Comparison of ENCODE assay signal across 7 mouse cellular contexts in the genomic region with DNA sequence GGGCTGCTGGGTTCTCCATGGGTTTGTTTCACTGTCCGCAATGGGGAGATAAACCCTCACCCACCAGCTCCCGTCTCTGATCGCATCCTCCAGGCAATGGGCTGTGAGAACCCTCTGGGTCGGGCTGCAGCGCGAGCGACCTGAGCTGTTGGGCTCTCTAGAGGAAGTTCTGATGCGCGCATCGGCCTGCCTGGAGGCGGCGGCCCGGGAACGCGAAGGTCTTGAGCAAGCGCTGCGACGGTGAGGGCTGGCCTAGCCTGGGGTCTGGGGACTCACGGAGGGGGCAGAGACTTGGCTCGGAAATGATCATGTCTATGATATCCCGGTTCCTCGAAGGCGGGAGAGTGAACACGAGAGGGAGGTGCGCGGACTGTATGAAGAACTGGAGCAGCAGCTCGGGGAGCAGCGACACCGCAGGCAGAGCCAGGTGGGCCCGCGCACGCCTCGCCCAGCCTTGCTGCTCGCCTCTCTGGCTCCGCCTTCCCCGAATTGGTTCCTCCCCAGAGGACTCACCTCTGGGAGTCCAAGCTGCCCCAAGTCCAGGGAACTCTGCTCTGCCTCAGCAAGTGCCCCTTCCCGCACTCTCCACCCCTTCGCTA. TPM values are rescaled to one million over a fixed set of nuclear protein-coding genes. Genes with fewer than 3 reads are reported as not detected.
DNase-seq lines count a peak whose midpoint lies in the region; ATAC-seq and TF ChIP-seq lines count a peak whose summit lies in the region.

No protein-coding gene starts in this region.

- H3K4me2 ChIP-seq in kidney, embryonic 14.5 days (replicated peaks; ENCODE audit: low read depth, low read length) = peak overlapping the region; percentile 42

- TF ChIP-seq POLR2A in thymus, adult 2 months (IDR thresholded peaks at IDR 0.05; ENCODE audit: control insufficient read depth, extremely low read depth, insufficient read depth, low read length, poor library complexity) = no peak

- peak; percentile 76 for DNase-seq in thymus, postnatal 4 days
- no peak for DNase-seq in thymus, adult 2 months
- DNase-seq in lung, postnatal 36 days = peak; percentile 75
- DNase-seq in frontal cortex, postnatal 14 days (ENCODE audit: low spot score in 2 of 2) = no peak

- H3K9ac ChIP-seq in kidney, embryonic 14.5 days (ENCODE audit: low read depth, low read length) = peak overlapping the region; percentile 42

- H3K36me3 ChIP-seq in thymus, adult 2 months (ENCODE audit: control insufficient read depth, insufficient read depth, low read length) = no peaks in the 10 kb centered on the region
- peaks cover 5% of the 10 kb centered on the region; the same call in 1 of the 2 replicates for H3K36me3 ChIP-seq in kidney, embryonic 14.5 days (ENCODE audit: control insufficient read depth, insufficient read depth, low read length)

- peaks cover 30% of the 10 kb centered on the region for H3K4me1 ChIP-seq in thymus, adult 2 months (replicated peaks; ENCODE audit: control insufficient read depth, insufficient read depth, low read length)
- H3K4me1 ChIP-seq in kidney, embryonic 14.5 days (ENCODE audit: control insufficient read depth, insufficient read depth, low read length) = peaks cover 49% of the 10 kb centered on the region

- no peak for TF ChIP-seq CTCF in thymus, adult 2 months (IDR thresholded peaks at IDR 0.05; ENCODE audit: borderline replicate concordance, control insufficient read depth, extremely low read depth, insufficient read depth, low read length, poor library complexity)

- H3K27ac ChIP-seq in thymus, adult 2 months (ENCODE audit: control insufficient read depth, insufficient read depth, low read length) = no peak overlapping the region
- no peak overlapping the region for H3K27ac ChIP-seq in kidney, embryonic 14.5 days (ENCODE audit: low read depth, low read length)

- peak; percentile 15 for ATAC-seq in granulocyte monocyte progenitor cell, adult 5-6 weeks (replicated peaks; ENCODE audit: poor library complexity, severe bottlenecking)
- no peak for ATAC-seq in kidney, embryonic 14.5 days (ENCODE audit: low FRiP score, low TSS enrichment)
- no peak for ATAC-seq in inflammation-experienced regulatory T-cells, adult 6 months

- H3K9me3 ChIP-seq in kidney, embryonic 14.5 days (ENCODE audit: control insufficient read depth, low read length) = no peaks in the 10 kb centered on the region

- no peak overlapping the region for H3K4me3 ChIP-seq in thymus, adult 2 months (ENCODE audit: control insufficient read depth, insufficient read depth, low read length)
- peak overlapping the region; percentile 18 for H3K4me3 ChIP-seq in kidney, embryonic 14.5 days (ENCODE audit: low read length)

- 11% methylated on average over 38 of the region's 38 CpGs for WGBS in thymus, adult 2 months
- 6% methylated on average over 38 of the region's 38 CpGs for WGBS in kidney, embryonic 14.5 days

- H3K27me3 ChIP-seq in thymus, adult 2 months (ENCODE audit: control insufficient read depth, insufficient read depth, low read length) = peaks cover 2% of the 10 kb centered on the region; the same call in 1 of the 2 replicates
- H3K27me3 ChIP-seq in kidney, embryonic 14.5 days (ENCODE audit: control insufficient read depth, insufficient read depth, low read length) = peaks cover 51% of the 10 kb centered on the region

RNA-seq across cellular contexts. Expression of a gene that starts 2.5 kb away (rescaled TPM):
- polyA plus RNA-seq in thymus, adult 2 months (2012; rRNA removed) = 132 and 186 TPM in 2 replicates
- total RNA-seq in granulocyte monocyte progenitor cell, adult 5-6 weeks (2014; fragmentation: Nextera tagmentation) = 19.2 and 20.0 TPM in 2 replicates
- 18.4 and 20.4 TPM in 2 replicates for total RNA-seq in granulocyte monocyte progenitor cell, adult 5-6 weeks (2017)
- polyA plus RNA-seq in kidney, embryonic 14.5 days (2014; fragmentation: Nextera tagmentation; extraction: Ambion mirVana) = 93.2 and 108 TPM in 2 replicates
- polyA plus RNA-seq in inflammation-experienced regulatory T-cells, adult 6 months (2017; shearing (Covaris generic)) = 1 to 10 TPM; 6.0 to 8.7 (median 8.5) TPM

RNA-seq across cellular contexts. Expression of a gene that starts 3.8 kb away (rescaled TPM):
- 10.0 and 14.9 TPM in 2 replicates for polyA plus RNA-seq in thymus, adult 2 months (2012; rRNA removed)
- 15.8 and 21.3 TPM in 2 replicates for total RNA-seq in granulocyte monocyte progenitor cell, adult 5-6 weeks (2014; fragmentation: Nextera tagmentation)
- 14.9 and 15.8 TPM in 2 replicates for total RNA-seq in granulocyte monocyte progenitor cell, adult 5-6 weeks (2017)
- polyA plus RNA-seq in kidney, embryonic 14.5 days (2014; fragmentation: Nextera tagmentation; extraction: Ambion mirVana) = 13.1 and 13.4 TPM in 2 replicates
- not detected for polyA plus RNA-seq in inflammation-experienced regulatory T-cells, adult 6 months (2017; shearing (Covaris generic))

RNA-seq across cellular contexts. Expression of a gene that starts 9.7 kb away (rescaled TPM):
- 256 and 296 TPM in 2 replicates for polyA plus RNA-seq in thymus, adult 2 months (2012; rRNA removed)
- total RNA-seq in granulocyte monocyte progenitor cell, adult 5-6 weeks (2014; fragmentation: Nextera tagmentation) = 93.9 and 97.0 TPM in 2 replicates
- total RNA-seq in granulocyte monocyte progenitor cell, adult 5-6 weeks (2017) = 19.0 and 35.1 TPM in 2 replicates
- 27.4 and 31.9 TPM in 2 replicates for polyA plus RNA-seq in kidney, embryonic 14.5 days (2014; fragmentation: Nextera tagmentation; extraction: Ambion mirVana)
- 10 to 100 TPM; 49.4 to 68.0 (median 63.9) TPM for polyA plus RNA-seq in inflammation-experienced regulatory T-cells, adult 6 months (2017; shearing (Covaris generic))

RNA-seq across cellular contexts. Expression of a gene that starts 10.2 kb away (rescaled TPM):
- polyA plus RNA-seq in thymus, adult 2 months (2012; rRNA removed) = 31.1 and 39.3 TPM in 2 replicates
- 36.4 and 59.6 TPM in 2 replicates for total RNA-seq in granulocyte monocyte progenitor cell, adult 5-6 weeks (2014; fragmentation: Nextera tagmentation)
- 40.9 and 43.5 TPM in 2 replicates for total RNA-seq in granulocyte monocyte progenitor cell, adult 5-6 weeks (2017)
- 77.9 and 85.5 TPM in 2 replicates for polyA plus RNA-seq in kidney, embryonic 14.5 days (2014; fragmentation: Nextera tagmentation; extraction: Ambion mirVana)
- polyA plus RNA-seq in inflammation-experienced regulatory T-cells, adult 6 months (2017; shearing (Covaris generic)) = 10 to 100 TPM; 15.7 to 24.9 (median 19.9) TPM

RNA-seq across cellular contexts. Expression of a gene that starts 10.3 kb away (rescaled TPM):
- 36.9 and 45.1 TPM in 2 replicates for polyA plus RNA-seq in thymus, adult 2 months (2012; rRNA removed)
- 50.4 and 53.8 TPM in 2 replicates for total RNA-seq in granulocyte monocyte progenitor cell, adult 5-6 weeks (2014; fragmentation: Nextera tagmentation)
- 42.6 and 44.9 TPM in 2 replicates for total RNA-seq in granulocyte monocyte progenitor cell, adult 5-6 weeks (2017)
- 71.9 and 90.2 TPM in 2 replicates for polyA plus RNA-seq in kidney, embryonic 14.5 days (2014; fragmentation: Nextera tagmentation; extraction: Ambion mirVana)
- 1 to 10 TPM; 1.8 to 3.0 (median 2.4) TPM for polyA plus RNA-seq in inflammation-experienced regulatory T-cells, adult 6 months (2017; shearing (Covaris generic))

Comparison
In these comparisons a context has a peak if more than half of its experiments do, and no peak if none do; other contexts are left out.
1. DNase-seq: peak in thymus, postnatal 4 days (single experiment) and lung, postnatal 36 days (single experiment); none in thymus, adult 2 months (single experiment) and frontal cortex, postnatal 14 days (0 of 2).
2. RNA of a gene that starts 3.8 kb away (polyA plus RNA-seq): 10.0 to 14.9 TPM in thymus, adult 2 months and 13.1 to 13.4 TPM in kidney, embryonic 14.5 days; not detected in inflammation-experienced regulatory T-cells, adult 6 months; every median in the first group is over 10 times any median in the second.